Mouse (Mus musculus) E14TG2a.4 (cell line): ENCODE data around the gene Klhl11.

Experiments
- CTCF ChIP-seq: conservative IDR thresholded peaks from 2 replicates; pipeline ENCODE4 v1.5.1; 2014; ENCODE audit warnings: low read length
- NANOG ChIP-seq: IDR thresholded peaks from 2 replicates; pipeline ENCODE4 v1.6.1; 2014; ENCODE audit warnings: borderline replicate concordance, low read length, mixed read lengths
- POU5F1 ChIP-seq: IDR thresholded peaks from 2 replicates; pipeline ENCODE4 v1.6.1; 2014; ENCODE audit warnings: low read length, borderline replicate concordance

- TF ChIP-seq CTCF: no peak
- TF ChIP-seq NANOG: no peak
- TF ChIP-seq POU5F1: no peak
Observed at GRCm38 (mm10) chr11:100515061-100515460, 42.5 kb upstream of the Klhl11 start.
